Mouse (Mus musculus) cerebellum, postnatal 36 days (tissue): ENCODE measurements around the gene Drosha.
"Not testable (repeated sequence)": the region's sequence is repeated elsewhere in the genome, so short reads cannot be mapped to it uniquely, and the experiment has no call there.

ENCODE experiments used
- DNase-seq, 2 experiments: peaks; one replicate each; pipeline ENCODE4 v3.0.0; 2021 to 2022; ENCODE audit warnings: mixed read lengths in 2 of 2

The Drosha gene

GRCm38 (mm10) chr15:12824197-12824952 lies at the start of gene Drosha, which contains the start of gene 6030458C11Rik:
TSS of gene Drosha (plus strand) at chr15:12824815.
TSS of gene 6030458C11Rik (minus strand) at chr15:12824649.
- DNase-seq, result peak; percentile 98 to 100

- DNase-seq, result no peak
These were observed 43.3 kb upstream of the Drosha start for GRCm38 (mm10) chr15:12781296-12781695.

- DNase-seq, result no peak
These were observed 42.8 kb upstream of the Drosha start for GRCm38 (mm10) chr15:12781729-12782326.

GRCm38 (mm10) chr15:12788536-12788935 lies 36.1 kb upstream of the Drosha start:
- no peak for DNase-seq

GRCm38 (mm10) chr15:12789406-12789867 lies 35.2 kb upstream of the Drosha start:
- DNase-seq, result no peak

- DNase-seq, result no peak
These were observed 30.3 kb upstream of the Drosha start for GRCm38 (mm10) chr15:12794311-12794710.

- DNase-seq, result peak; percentile 28 to 70
These were observed 29.1 kb upstream of the Drosha start for GRCm38 (mm10) chr15:12795457-12795894.

GRCm38 (mm10) chr15:12795909-12796470 lies 28.6 kb upstream of the Drosha start:
- no peak for DNase-seq

- no peak for DNase-seq
These were observed 26.6 kb upstream of the Drosha start for GRCm38 (mm10) chr15:12798043-12798442.

GRCm38 (mm10) chr15:12800405-12801141 lies 24.0 kb upstream of the Drosha start:
- no peak for DNase-seq

- not testable (repeated sequence) for DNase-seq
These were observed 23.5 kb upstream of the Drosha start for GRCm38 (mm10) chr15:12801142-12801506.

- DNase-seq, result no peak
These were observed 19.5 kb upstream of the Drosha start for GRCm38 (mm10) chr15:12805071-12805470.

- no peak for DNase-seq
These were observed 17.5 kb upstream of the Drosha start for GRCm38 (mm10) chr15:12807088-12807487.

- no peak for DNase-seq
These were observed 15.3 kb upstream of the Drosha start for GRCm38 (mm10) chr15:12809305-12809704.

GRCm38 (mm10) chr15:12812646-12813045 lies 12.0 kb upstream of the Drosha start:
- no peak for DNase-seq

- DNase-seq, result no peak
These were observed 7.0 kb upstream of the Drosha start for GRCm38 (mm10) chr15:12817592-12817991.

GRCm38 (mm10) chr15:12822416-12823395 lies 1.9 kb upstream of the Drosha start:
- no peak for DNase-seq

- no peak for DNase-seq
These were observed 1.0 kb upstream of the Drosha start for GRCm38 (mm10) chr15:12823455-12824119.

- no peak for DNase-seq
These were observed 350 bp downstream of the Drosha start for GRCm38 (mm10) chr15:12824965-12825364.

GRCm38 (mm10) chr15:12825408-12825807 lies 793 bp downstream of the Drosha start:
- DNase-seq, result no peak

GRCm38 (mm10) chr15:12829878-12830277 lies 5.3 kb downstream of the Drosha start:
- no peak for DNase-seq
